Mouse (Mus musculus) G1E (cell line): ENCODE measurements at regions not wholly inside any gene's neighbourhood (a gene's known extent, or its start where the extent isn't known, plus 50 kb on each side); places are given as distances from the start of the nearest gene placed in this dataset.

Experiments
- ATAC-seq: 2 replicates; pipeline ENCODE4 v1.8.0; 2016; ENCODE audit warnings: mild to moderate bottlenecking; ENCODE audit not compliant: insufficient number of reproducible peaks, poor library complexity, low FRiP score, severe bottlenecking; ENCODE audit errors: extremely low read depth
- DNase-seq: peaks from one replicate; pipeline ENCODE4 v3.0.0; 2012; ENCODE audit warnings: low spot score
- H3K27me3 ChIP-seq: 2 replicates; pipeline ENCODE4 v1.6.1; 2012; ENCODE audit warnings: mild to moderate bottlenecking, low read length, inconsistent platforms; ENCODE audit not compliant: insufficient read depth
- H3K36me3 ChIP-seq: replicated peaks from 2 replicates; pipeline ENCODE3; 2012; ENCODE audit warnings: mild to moderate bottlenecking, inconsistent platforms
- H3K4me1 ChIP-seq: 2 replicates; pipeline ENCODE4 v1.6.1; 2012; ENCODE audit warnings: low read depth, low read length, inconsistent platforms, mixed read lengths; ENCODE audit not compliant: insufficient read depth
- H3K4me3 ChIP-seq: 2 replicates; pipeline ENCODE4 v1.5.1; 2012; ENCODE audit warnings: low read depth, mild to moderate bottlenecking, inconsistent platforms, low read length, moderate library complexity, mixed read lengths
- H3K9me3 ChIP-seq: replicated peaks from 2 replicates; pipeline ENCODE4 v1.6.1; 2012; ENCODE audit warnings: inconsistent platforms
- CTCF ChIP-seq: IDR thresholded peaks from 2 replicates; pipeline ENCODE4 v1.5.1; 2012; ENCODE audit warnings: low read depth, low read length, inconsistent platforms, mixed read lengths
- GATA1 ChIP-seq: IDR thresholded peaks from 2 replicates; pipeline ENCODE4 v1.6.1; 2012; ENCODE audit warnings: borderline replicate concordance, low read length, inconsistent platforms, mixed read lengths
- GATA2 ChIP-seq: IDR thresholded peaks from 2 replicates; pipeline ENCODE4 v1.6.1; 2012; ENCODE audit warnings: low read depth, low read length, inconsistent platforms, borderline replicate concordance
- POLR2AphosphoS5 ChIP-seq: IDR thresholded peaks from 2 replicates; pipeline ENCODE4 v1.6.1; 2012; ENCODE audit warnings: low read depth, low read length, inconsistent platforms; ENCODE audit not compliant: insufficient replicate concordance
- TAL1 ChIP-seq: conservative IDR thresholded peaks from 2 replicates; pipeline ENCODE4 v1.6.1; 2012; ENCODE audit warnings: low read depth, low read length, inconsistent platforms, mixed read lengths

DNA sequence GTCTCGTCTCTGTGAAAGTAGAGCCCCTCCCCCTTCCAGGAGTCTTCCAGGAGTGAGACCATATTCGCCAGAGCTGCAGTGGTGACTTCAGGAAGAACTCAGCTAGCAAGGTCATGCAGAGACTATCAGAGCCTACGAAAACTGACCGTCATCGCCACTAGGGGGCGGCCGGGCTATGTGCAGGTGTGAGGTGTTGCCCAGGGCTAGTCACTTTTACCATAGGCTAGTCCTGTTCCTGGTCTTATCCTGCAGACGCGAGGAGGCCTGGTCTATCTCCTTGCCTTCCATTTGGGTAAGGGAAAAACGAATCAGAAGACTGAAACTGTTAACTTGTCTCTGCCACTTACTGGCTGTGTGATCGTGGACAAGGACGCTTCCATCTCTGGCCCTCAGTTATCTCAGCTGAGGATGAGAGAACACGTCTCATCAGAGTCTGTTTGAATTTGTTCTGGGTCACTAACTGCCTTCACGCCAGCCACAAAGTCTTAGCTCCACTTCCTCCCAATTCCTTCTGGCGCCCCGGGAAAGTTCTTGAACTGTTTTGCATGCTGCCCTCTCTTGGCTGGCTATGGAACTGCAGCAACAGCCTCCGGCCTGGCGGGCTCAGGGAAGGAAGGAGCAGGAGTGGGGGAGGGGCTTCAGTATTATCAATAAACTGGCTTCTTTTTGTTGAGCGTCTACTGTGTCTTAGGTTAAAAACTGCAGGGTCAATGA lies 53.5 kb upstream of the Runx3 start:
- Histone ChIP-seq H3K36me3 (no peaks in the 10 kb centered on the region), H3K27me3 (peaks cover 35% of the 10 kb centered on the region), H3K4me1 (peaks cover 19% of the 10 kb centered on the region), H3K4me3 (peak overlapping the region; percentile 53; the same call in 1 of the 2 replicates), H3K9me3 (no peaks in the 10 kb centered on the region; the same call in 1 of the 2 replicates)
- TF ChIP-seq GATA1 (no peak), CTCF (peak; percentile 58)
- ATAC-seq (peak; percentile 40), DNase-seq (peak; percentile 80)

- Histone ChIP-seq H3K27me3 (peaks cover 37% of the 10 kb centered on the region), H3K4me1 (peaks cover 16% of the 10 kb centered on the region), H3K36me3 (no peaks in the 10 kb centered on the region), H3K4me3 (no peak overlapping the region), H3K9me3 (no peaks in the 10 kb centered on the region; the same call in 1 of the 2 replicates)
- DNase-seq (no peak), ATAC-seq (no peak)
- TF ChIP-seq TAL1 = no peak
- TF ChIP-seq GATA1 = no peak
- no peak for TF ChIP-seq GATA2
- TF ChIP-seq POLR2AphosphoS5 = no peak
- no peak for TF ChIP-seq CTCF
These were observed 52.6 kb upstream of the Runx3 start for GRCm38 (mm10) chr4:135067805-135068204.

DNA sequence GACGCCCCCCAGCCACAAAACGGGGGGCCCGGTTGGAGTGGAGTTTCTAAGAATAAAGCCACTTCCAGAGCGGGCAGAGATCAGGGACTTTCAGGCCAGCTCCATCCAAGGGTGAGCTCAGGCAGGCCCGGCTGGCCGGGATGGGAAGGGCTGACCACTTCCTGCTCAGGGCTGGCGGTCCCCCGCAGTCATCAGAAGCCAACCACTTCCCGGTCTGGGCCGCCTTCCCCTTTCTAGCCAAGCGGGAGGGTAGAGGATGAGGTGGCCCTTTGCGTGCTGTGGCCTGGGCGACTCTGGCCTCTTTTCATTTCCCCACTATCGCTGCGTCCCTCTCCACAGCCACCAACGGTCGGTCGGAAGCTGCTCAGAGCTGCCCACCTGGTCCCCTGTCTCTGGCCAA lies 50.6 kb upstream of the Runx3 start:
- no peak for ATAC-seq
- no peaks in the 10 kb centered on the region for H3K9me3 ChIP-seq
- peaks cover 47% of the 10 kb centered on the region for H3K27me3 ChIP-seq
- H3K36me3 ChIP-seq = no peaks in the 10 kb centered on the region
- no peak overlapping the region for H3K4me3 ChIP-seq
- DNase-seq = no peak
- no peak for TF ChIP-seq TAL1
- no peak for TF ChIP-seq GATA1
- TF ChIP-seq GATA2 = no peak
- no peak for TF ChIP-seq POLR2AphosphoS5
- TF ChIP-seq CTCF = no peak
- H3K4me1 ChIP-seq = peaks cover 16% of the 10 kb centered on the region
